Mouse (Mus musculus) megakaryocyte, embryonic 14.5 days (primary cell): ENCODE measurements at regions not wholly inside any gene's neighbourhood (a gene's known extent, or its start where the extent isn't known, plus 50 kb on each side); places are given as distances from the start of the nearest gene placed in this dataset.

Source experiments
- FLI1 ChIP-seq: IDR thresholded peaks from 2 replicates; pipeline ENCODE4 v1.6.1; 2012; ENCODE audit warnings: low read length, inconsistent platforms, mixed read lengths
- GATA1 ChIP-seq: IDR thresholded peaks from 3 replicates; pipeline ENCODE4 v1.6.1; 2012; ENCODE audit warnings: mixed read lengths, low read length, inconsistent platforms, borderline replicate concordance

DNA sequence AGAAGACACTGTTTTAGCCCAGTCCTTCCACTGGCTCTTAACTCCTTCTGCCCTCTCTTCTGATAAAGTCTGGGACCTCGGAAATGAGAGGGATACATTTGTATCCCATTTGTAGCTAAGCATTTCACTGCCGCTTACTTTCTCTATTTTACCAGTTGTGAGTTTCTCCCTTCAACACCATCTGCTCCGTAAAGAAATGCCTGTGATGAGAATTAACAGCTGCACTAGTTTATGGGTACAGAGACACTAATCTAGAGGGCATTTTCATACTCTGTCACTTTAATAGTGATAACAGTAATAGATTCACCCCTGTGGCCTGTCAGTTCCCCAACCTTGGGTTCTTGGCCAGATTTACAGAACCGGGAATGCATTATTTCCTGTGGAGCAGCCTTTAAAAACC is 300.2 kb downstream of the Sox4 start:
- TF ChIP-seq GATA1 (no peak), FLI1 (no peak)
